Mouse (Mus musculus) layer of hippocampus, postnatal 25 days (tissue): ENCODE data around the gene Mbtps1. TPM values are rescaled to one million over a fixed set of nuclear protein-coding genes. Genes with fewer than 3 reads are reported as not detected.

Experiments used
- DNase-seq, 2 experiments: peaks; one replicate each; pipeline ENCODE4 v3.0.0; 2022; ENCODE audit warnings: mixed read lengths in 2 of 2, low spot score in 1 of 2; ENCODE audit errors: extremely low spot score in 1 of 2
- total RNA-seq, 2 experiments: library from RNA; stranded (reverse); gene quantifications; 2 replicates each; pipeline ENCODE4 v1.2.3; 2021

Gene Mbtps1
- total RNA-seq, 2 experiments from 2014 or later, result 69.2 to 78.8 TPM

DNA sequence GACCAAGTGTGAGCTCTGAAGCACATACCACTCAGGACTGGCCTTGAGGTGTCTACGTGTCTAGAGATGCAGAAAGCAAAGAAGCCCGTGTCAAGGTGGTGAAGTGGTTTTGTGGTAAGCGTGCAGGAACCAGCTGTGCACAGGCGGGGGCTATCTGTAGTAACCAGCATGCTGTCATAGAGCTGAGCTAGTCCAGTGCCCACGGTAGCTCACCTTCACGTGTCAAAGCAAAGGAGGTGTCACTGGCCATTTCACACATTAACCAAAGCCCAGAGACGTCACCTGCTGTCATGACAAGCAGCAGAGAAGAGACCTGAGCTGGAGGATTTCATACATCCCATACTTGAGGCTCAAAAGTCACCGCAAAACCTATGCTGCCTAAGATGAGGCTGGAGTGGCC lies 52.4 kb downstream of the Mbtps1 start:
- DNase-seq, result no peak

DNA sequence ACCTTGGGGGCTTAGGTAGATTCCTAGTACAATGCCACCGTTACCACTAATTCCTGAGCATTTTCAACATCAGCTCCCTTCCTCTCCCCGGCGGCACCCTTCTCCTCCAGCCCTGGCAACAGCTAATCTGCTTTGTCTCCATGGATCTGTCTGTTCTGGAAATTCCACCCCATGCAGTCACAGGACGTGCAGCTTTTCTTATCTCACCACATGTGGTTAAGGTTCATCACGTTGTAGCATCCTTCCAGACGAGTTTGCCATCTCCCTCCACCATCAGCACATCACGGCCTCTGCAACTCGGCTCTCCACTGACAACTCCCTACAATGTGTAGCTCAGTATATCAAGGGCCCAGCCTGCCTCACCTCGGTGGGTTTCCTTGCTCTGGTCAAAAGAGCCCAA lies 53.0 kb downstream of the Mbtps1 start:
- DNase-seq, result no peak

- no peak for DNase-seq
Measured at GRCm38 (mm10) chr8:119503191-119503767, 55.3 kb downstream of the Mbtps1 start.

GRCm38 (mm10) chr8:119502111-119502510 lies 56.4 kb downstream of the Mbtps1 start:
- DNase-seq, result no peak

DNA sequence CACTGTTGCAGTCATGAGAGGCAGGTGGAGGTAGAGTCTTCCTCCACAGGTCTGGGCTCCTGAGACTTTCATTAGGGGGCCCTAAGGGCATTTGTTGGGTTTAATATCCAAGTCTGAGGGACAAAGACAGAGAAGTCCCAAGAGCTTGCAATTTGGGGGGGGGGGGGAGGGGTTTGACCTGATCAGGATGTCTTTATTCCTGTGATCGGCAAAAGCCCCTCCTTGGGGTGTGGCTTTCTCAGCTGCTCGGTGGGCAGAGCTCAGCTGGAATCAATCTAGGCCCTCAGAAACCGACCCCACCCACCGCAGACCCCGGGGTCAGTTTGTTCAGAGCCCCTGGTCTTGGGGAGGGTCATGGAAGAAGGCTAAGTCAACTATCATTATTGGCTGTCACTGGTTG lies 56.9 kb downstream of the Mbtps1 start, which contains the start of gene Slc38a8:
Slc38a8 (minus strand) TSS at position 101 of the 400 bp plus-strand sequence.
- DNase-seq, result no peak

GRCm38 (mm10) chr8:119499836-119500235 lies 58.7 kb downstream of the Mbtps1 start:
- no peak for DNase-seq

- DNase-seq, result peak; percentile 30 to 60
Measured at GRCm38 (mm10) chr8:119496848-119497247, 61.7 kb downstream of the Mbtps1 start.

DNA sequence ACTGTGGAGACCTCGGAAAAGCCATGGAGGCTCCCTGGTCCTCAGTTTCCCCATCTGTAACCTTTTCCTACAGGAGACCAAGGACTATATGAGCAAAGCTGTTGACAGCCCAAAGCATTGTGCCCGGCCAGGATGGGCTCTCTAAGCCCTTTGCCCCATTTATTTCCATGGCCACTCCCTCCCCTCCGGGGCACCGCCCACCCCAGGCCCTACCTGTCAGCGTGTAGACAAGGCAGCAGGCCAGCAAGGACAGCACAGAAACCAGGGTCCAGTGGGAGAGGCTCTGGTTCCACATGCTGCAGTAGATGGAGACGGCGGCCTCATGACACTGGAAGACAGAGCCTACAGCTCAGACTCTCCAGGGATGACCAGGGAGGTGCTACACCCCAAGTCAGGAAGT lies 71.4 kb downstream of the Mbtps1 start:
- no peak for DNase-seq

GRCm38 (mm10) chr8:119484145-119484896 lies 74.2 kb downstream of the Mbtps1 start:
- no peak for DNase-seq

- no peak for DNase-seq
Measured at GRCm38 (mm10) chr8:119478684-119479083, 79.9 kb downstream of the Mbtps1 start.

DNA sequence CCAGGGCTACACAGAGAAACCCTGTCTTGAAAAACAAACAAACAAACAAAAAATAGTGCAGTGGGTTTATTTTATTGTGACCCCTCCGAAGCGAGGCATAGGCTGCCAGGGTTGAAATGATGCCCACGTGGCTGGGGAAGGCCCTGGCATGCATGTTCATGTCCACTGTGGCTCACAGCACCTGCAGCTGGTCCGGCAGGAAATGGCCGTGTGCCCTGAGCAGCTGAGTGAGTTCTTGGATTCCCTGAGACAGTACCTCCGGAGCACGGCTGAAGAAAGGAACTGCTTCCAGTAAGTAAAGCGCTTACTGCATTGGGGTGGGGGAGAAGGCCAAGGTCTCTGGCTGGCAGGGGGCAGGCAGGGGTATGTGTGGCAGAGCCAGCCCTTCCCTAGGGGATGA lies 90.4 kb downstream of the Mbtps1 start:
- DNase-seq, result no peak

DNA sequence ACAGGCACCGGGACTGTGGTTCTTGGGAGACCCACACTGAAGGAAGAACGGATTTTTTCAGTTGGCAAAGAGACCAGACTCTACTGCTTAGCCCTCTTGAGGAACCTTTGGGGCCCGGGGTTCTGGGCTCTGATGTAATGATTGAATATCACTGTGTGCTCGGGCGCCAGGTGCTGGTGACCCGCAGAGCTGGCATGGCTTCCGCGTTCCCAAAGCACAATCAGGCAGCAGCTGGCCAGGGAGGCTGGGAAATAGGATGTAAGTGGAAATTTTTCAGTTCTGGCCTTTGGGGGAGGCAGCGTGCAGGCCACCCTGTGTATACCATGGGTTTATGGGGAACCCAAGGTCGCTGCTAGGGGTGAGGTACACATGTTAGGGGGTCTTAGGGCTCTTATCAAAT lies 91.7 kb downstream of the Mbtps1 start:
- no peak for DNase-seq

DNA sequence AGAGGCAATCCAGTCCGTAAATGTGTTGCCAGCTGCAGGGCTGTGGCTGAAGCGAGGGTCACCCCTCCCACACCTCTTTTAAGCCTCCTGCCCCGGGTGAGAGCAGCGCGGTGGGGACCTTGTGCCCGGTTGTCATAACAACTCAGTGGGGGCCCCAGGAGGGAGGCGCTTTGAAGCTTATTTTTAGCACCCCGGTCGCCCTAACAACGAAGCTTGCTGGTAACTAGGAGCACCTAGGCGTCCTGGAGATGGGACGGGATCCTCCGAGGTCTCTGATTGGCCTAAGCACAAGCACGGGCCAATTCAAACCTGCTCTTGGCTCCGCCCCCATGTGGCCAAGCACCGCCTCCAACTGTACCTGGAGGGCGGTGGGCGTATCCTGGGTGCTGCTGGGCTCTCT lies 92.4 kb downstream of the Mbtps1 start:
- no peak for DNase-seq

DNA sequence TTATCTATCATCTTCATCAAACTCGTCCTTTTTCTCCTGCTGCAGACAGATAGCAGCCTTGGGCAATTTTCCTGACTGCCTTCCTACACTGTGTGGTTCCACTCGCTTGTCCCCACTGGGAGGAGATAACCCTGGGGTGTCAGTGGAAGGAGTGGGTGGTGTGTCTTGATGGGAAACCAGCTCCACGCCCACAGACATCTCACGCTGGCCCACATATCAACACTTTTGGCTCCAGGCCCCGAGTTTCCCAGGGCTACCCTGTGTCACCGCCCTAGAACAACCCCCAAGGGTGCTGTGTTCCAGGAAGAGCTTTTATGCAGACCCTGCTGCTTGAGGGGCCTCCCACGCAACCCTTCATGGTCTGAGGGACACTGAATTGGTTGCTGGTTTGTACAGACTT lies 94.8 kb downstream of the Mbtps1 start:
- DNase-seq, result no peak

DNA sequence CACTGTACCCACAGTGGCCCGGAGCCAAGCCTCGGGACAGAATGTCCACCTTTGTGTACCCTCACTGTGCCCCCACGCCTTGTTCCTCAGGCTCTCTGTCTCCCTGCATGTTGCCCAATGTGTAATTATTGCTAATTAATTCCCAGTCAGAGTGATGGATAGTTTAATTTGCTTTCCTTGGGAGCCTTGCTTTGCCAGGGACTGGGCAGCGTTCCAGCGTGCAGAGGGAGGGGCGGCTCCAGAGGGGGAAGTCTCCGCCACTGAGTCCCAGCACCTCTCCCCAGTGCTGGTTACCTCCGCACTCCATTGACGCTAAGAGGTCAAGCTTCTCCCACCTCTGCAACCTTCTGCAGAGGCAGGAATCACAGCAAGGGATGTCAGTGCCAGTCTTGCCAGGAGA lies 97.2 kb downstream of the Mbtps1 start:
- DNase-seq, result no peak

- DNase-seq, result no peak
Measured at GRCm38 (mm10) chr8:119459724-119460123, 98.8 kb downstream of the Mbtps1 start.

Other genes with a start within 250 kb of the Mbtps1 start
- 100 to 1,000 TPM; 364 to 405 TPM for gene Hsbp1, start 214.2 kb downstream of the Mbtps1 start, total RNA-seq
- gene Mlycd, start 163.9 kb downstream of the Mbtps1 start, total RNA-seq, result 10 to 100 TPM; 28.7 to 30.0 TPM
- gene Osgin1, start 124.6 kb downstream of the Mbtps1 start, total RNA-seq, result under 1 TPM; 0.42 to 0.49 TPM
- gene Necab2, start 112.0 kb downstream of the Mbtps1 start, total RNA-seq, result 100 to 1,000 TPM; 101 to 115 TPM
- gene Slc38a8, start 57.0 kb downstream of the Mbtps1 start, total RNA-seq, result under 1 TPM; 0.23 to 0.44 TPM
- gene Hsdl1, start 16.4 kb upstream of the Mbtps1 start, total RNA-seq, result 10 to 100 TPM; 42.8 to 46.7 TPM
- gene Dnaaf1, start 16.5 kb upstream of the Mbtps1 start, total RNA-seq, result under 1 TPM; 0.12 to 0.22 TPM
- 10 to 100 TPM; 10.5 to 11.1 TPM for gene Taf1c, start 46.5 kb upstream of the Mbtps1 start, total RNA-seq
- under 1 TPM in 1 of 2 experiments, not detected in 1; 0.39 TPM for gene Adad2, start 54.0 kb upstream of the Mbtps1 start, total RNA-seq
- 1 to 10 TPM; 3.4 to 4.6 TPM for gene Kcng4, start 76.9 kb upstream of the Mbtps1 start, total RNA-seq
- gene Wfdc1, start 107.6 kb upstream of the Mbtps1 start, total RNA-seq, result 1 to 10 TPM; 6.6 to 8.4 TPM
- 1 to 10 TPM; 1.8 to 1.9 TPM for gene Atp2c2, start 141.3 kb upstream of the Mbtps1 start, total RNA-seq
- gene Tldc1, start 219.7 kb upstream of the Mbtps1 start, total RNA-seq, result 10 to 100 TPM; 14.1 to 17.0 TPM